Mouse (Mus musculus) limb, embryonic 14.5 days (tissue): ENCODE measurements around the gene Cnnm3. TPM values are rescaled to one million over a fixed set of nuclear protein-coding genes. Genes with fewer than 3 reads are reported as not detected.
"Not testable (repeated sequence)": the region's sequence is repeated elsewhere in the genome, so short reads cannot be mapped to it uniquely, and the experiment has no call there.

ENCODE experiments used
- ATAC-seq: fragments of 200-750 bp; cut with Nextera tagmentation; 2 replicates; pipeline ENCODE4 v1.8.0; 2017; ENCODE audit warnings: low read depth, moderate number of reproducible peaks, moderate TSS enrichment; ENCODE audit not compliant: low FRiP score
- DNase-seq: peaks from one replicate; pipeline ENCODE4 v3.0.0-alpha.2; 2015; ENCODE audit warnings: low spot score
- H3K27ac ChIP-seq: fragments of 300-500 bp; sonication (generic); replicated peaks from 2 replicates; pipeline ENCODE4 v1.5.1; 2014; ENCODE audit warnings: low read depth, mild to moderate bottlenecking, low read length, moderate library complexity, mixed read lengths
- H3K27me3 ChIP-seq: fragments of 300-500 bp; sonication (generic); 2 replicates; pipeline ENCODE4 v1.6.1; 2014; ENCODE audit warnings: low read length, mixed read lengths; ENCODE audit not compliant: control insufficient read depth, insufficient read depth
- H3K36me3 ChIP-seq: fragments of 300-500 bp; sonication (generic); 2 replicates; pipeline ENCODE4 v1.6.1; 2014; ENCODE audit warnings: mild to moderate bottlenecking, low read length, moderate library complexity, mixed read lengths; ENCODE audit not compliant: control insufficient read depth, insufficient read depth
- H3K4me1 ChIP-seq: fragments of 300-500 bp; sonication (generic); 2 replicates; pipeline ENCODE4 v1.6.1; 2014; ENCODE audit warnings: antibody characterized with exemption, low read length, mixed read lengths; ENCODE audit not compliant: control insufficient read depth, insufficient read depth
- H3K4me2 ChIP-seq: fragments of 300-500 bp; sonication (generic); replicated peaks from 2 replicates; pipeline ENCODE4 v1.6.1; 2014; ENCODE audit warnings: low read depth, mild to moderate bottlenecking, low read length, moderate library complexity; ENCODE audit not compliant: severe bottlenecking
- H3K4me3 ChIP-seq: fragments of 300-500 bp; sonication (generic); replicated peaks from 2 replicates; pipeline ENCODE4 v1.5.1; 2014; ENCODE audit warnings: low read length
- H3K9ac ChIP-seq: fragments of 300-500 bp; sonication (generic); 2 replicates; pipeline ENCODE4 v1.6.1; 2014; ENCODE audit warnings: mild to moderate bottlenecking, low read depth, low read length, moderate library complexity; ENCODE audit not compliant: severe bottlenecking
- H3K9me3 ChIP-seq: fragments of 300-500 bp; sonication (generic); 2 replicates; pipeline ENCODE4 v1.6.1; 2016; ENCODE audit warnings: low read length; ENCODE audit not compliant: control insufficient read depth
- POLR2A ChIP-seq: fragments of 200-500 bp; IDR thresholded peaks from 2 replicates; pipeline ENCODE4 v1.8.0; 2012; ENCODE audit warnings: inconsistent platforms, mild to moderate bottlenecking, moderate library complexity, borderline replicate concordance; ENCODE audit not compliant: insufficient read depth, insufficient read length; ENCODE audit errors: extremely low read depth
- WGBS: fragments of 180-500 bp; shearing (Covaris S2); extraction: QIAGEN DNeasy Blood & Tissue Kit; methylation state at CpG from one replicate; pipeline ENCODE4 v1.1.7; 2014; 5-methylcytosine and 5-hydroxymethylcytosine counted together
- polyA plus RNA-seq, 2 experiments: library from polyadenylated mRNA; depleted of rRNA in 1 of 2; stranded (reverse) in 1 of 2; unstranded in 1 of 2; fragments of >200 nt; fragmentation: Nextera tagmentation in 1 of 2; extraction: Ambion mirVana in 1 of 2; gene quantifications; 2 replicates each; pipeline versions ENCODE4 v1.2.1 to v1.2.3; 2012 to 2014

Gene Cnnm3
- polyA plus RNA-seq, 2 experiments: 6.4 to 22.5 TPM

- H3K4me2 ChIP-seq: no peak overlapping the region
- ATAC-seq: no peak
- no peaks in the 10 kb centered on the region for H3K27me3 ChIP-seq
- H3K9me3 ChIP-seq: no peaks in the 10 kb centered on the region
- H3K4me3 ChIP-seq: no peak overlapping the region
- no peak overlapping the region for H3K9ac ChIP-seq
- no peak for TF ChIP-seq POLR2A
- H3K36me3 ChIP-seq: peaks cover 40% of the 10 kb centered on the region
- no peak overlapping the region for H3K27ac ChIP-seq
- DNase-seq: no peak
- WGBS: 84% methylated on average over 11 of the region's 11 CpGs
- no peaks in the 10 kb centered on the region for H3K4me1 ChIP-seq
Observed at GRCm38 (mm10) chr1:36535477-36536396, 24.1 kb downstream of the Cnnm3 start.

GRCm38 (mm10) chr1:36536397-36536728 lies 24.7 kb downstream of the Cnnm3 start:
- no peaks in the 10 kb centered on the region for H3K27me3 ChIP-seq
- no peaks in the 10 kb centered on the region for H3K9me3 ChIP-seq
- H3K4me3 ChIP-seq: no peak overlapping the region
- no peak for TF ChIP-seq POLR2A
- H3K4me2 ChIP-seq: no peak overlapping the region
- no peak overlapping the region for H3K27ac ChIP-seq
- H3K36me3 ChIP-seq: peaks cover 42% of the 10 kb centered on the region
- WGBS: 69% methylated on average over 8 of the region's 8 CpGs
- ATAC-seq: no peak
- H3K9ac ChIP-seq: no peak overlapping the region
- H3K4me1 ChIP-seq: no peaks in the 10 kb centered on the region
- DNase-seq: no peak

GRCm38 (mm10) chr1:36536783-36537182 lies 25.1 kb downstream of the Cnnm3 start, which contains the start of gene Ankrd23:
Gene Ankrd23, minus strand, starts transcription at chr1:36536883.
- H3K36me3 ChIP-seq: peaks cover 42% of the 10 kb centered on the region
- WGBS: 94% methylated on average over 9 of the region's 9 CpGs
- not testable (repeated sequence) for H3K27ac ChIP-seq, H3K4me3 ChIP-seq, H3K9ac ChIP-seq, H3K27me3 ChIP-seq, H3K9me3 ChIP-seq, DNase-seq, ATAC-seq, H3K4me1 ChIP-seq, H3K4me2 ChIP-seq

- H3K4me3 ChIP-seq: no peak overlapping the region
- no peaks in the 10 kb centered on the region for H3K4me1 ChIP-seq
- H3K36me3 ChIP-seq: peaks cover 38% of the 10 kb centered on the region
- H3K27me3 ChIP-seq: no peaks in the 10 kb centered on the region
- TF ChIP-seq POLR2A: no peak
- ATAC-seq (no peak), DNase-seq (no peak)
- H3K9ac ChIP-seq: no peak overlapping the region
- no peak overlapping the region for H3K4me2 ChIP-seq
- WGBS: 89% methylated on average over 4 of the region's 4 CpGs
- H3K27ac ChIP-seq: no peak overlapping the region
- no peaks in the 10 kb centered on the region for H3K9me3 ChIP-seq
Observed at GRCm38 (mm10) chr1:36538727-36539126, 27.1 kb downstream of the Cnnm3 start.

- Histone ChIP-seq H3K27me3 (no peaks in the 10 kb centered on the region), H3K9me3 (no peaks in the 10 kb centered on the region), H3K4me1 (no peaks in the 10 kb centered on the region), H3K27ac (no peak within 1 kb of the TSS), H3K4me2 (no peak within 1 kb of the TSS), H3K4me3 (no peak within 1 kb of the TSS), H3K36me3 (peaks cover 40% of the 10 kb centered on the region), H3K9ac (no peak within 1 kb of the TSS)
- ATAC-seq (no peak), DNase-seq (no peak)
- no peak for TF ChIP-seq POLR2A
- WGBS: 48% methylated on average over 9 of the region's 9 CpGs
Observed at GRCm38 (mm10) chr1:36539186-36539585, 27.5 kb downstream of the Cnnm3 start, which contains the start of gene Gm42417. Gene Gm42417, minus strand, starts transcription at chr1:36539429.
